Mouse (Mus musculus): ENCODE data around the gene Olfr1252.

The Olfr1252 gene

DNA sequence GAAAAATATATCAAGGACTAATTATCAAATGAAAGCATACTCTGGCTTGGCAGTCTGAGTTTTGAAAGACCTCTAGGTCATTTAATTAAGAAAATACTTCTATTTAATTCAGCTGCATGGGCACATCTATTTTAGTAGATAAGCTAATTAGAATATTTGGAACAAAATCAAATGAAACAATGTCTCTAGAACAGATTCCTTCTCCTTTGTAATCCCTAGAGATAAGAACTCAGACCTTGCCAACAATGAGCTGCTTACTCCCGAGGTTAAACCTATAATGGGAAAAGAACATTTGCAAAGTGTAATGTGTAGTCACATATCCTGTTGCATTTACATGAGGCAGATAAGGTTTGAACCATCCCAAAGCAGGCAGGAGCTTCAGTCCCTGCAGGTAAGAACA lies at the start of gene Olfr1252:
Olfr1252 (minus strand) TSS at position 101 of the 400 bp plus-strand sequence.
- no peak for DNase-seq

DNA sequence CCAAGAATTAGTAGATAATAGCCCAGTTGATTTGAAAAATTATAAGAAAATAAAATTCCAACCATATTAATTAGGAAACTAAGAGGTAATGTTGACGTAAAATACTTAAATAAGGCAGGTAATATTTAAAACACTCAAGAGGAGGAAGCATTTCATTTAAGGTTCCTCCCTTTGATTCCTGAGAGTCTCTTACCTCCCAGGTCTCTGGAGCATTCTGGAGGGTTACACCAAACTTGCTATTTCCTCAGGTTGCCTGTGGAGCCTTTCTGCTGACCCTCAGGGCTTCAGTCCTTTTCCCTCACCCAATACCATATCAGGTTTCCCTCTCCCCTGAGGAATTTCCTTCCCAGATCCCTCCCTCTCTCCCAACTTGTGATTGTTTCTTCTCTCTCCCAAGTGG lies 32.2 kb upstream of the Olfr1252 start, which contains the start of gene Olfr1253:
Olfr1253 (minus strand) TSS at position 101 of the 400 bp plus-strand sequence.
- DNase-seq: no peak

DNA sequence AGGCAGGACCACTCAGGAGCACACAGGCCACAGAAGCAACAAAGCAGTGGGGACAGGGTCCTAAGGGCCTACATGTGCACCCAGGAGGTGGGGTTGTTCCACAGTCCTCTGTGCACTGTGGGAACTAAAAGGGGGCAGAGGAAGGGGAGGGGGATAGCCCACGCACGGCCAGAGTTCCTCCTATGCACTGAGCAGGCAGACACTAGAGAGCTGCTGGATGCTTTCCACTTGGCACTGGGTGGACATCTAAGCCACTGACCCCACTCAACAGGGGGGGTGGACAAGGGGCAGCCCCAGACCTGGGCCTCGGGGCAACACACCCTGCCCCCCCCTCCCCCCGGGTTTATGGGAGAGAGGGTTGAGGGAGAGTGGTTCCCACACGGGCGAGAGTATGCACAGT lies 32.8 kb downstream of the Olfr1252 start:
- no peak for DNase-seq

DNA sequence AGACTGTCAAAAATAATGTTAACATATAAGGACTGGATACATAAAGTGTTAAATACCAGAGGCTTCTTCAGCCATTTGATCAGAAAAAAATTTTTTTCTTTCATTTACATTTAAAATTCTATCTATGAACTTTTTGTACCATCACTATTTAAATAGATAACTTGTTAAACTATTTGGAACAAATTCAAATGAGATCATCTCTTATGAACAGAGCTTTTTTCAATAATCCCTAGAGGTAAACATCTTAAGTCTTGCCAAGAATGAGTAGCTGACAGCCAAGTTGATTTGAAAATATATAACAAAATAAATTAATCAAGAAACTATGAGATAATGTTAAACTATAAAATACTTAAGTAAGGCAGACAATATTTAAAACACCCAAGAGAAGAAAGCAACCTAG lies 53.0 kb downstream of the Olfr1252 start, which contains the start of gene Olfr1251:
Olfr1251 (minus strand) TSS at position 101 of the 400 bp plus-strand sequence.
- DNase-seq: no peak
